Mouse (Mus musculus) CH12.LX (cell line): Measurements from ENCODE around the gene Ar. TPM values are rescaled to one million over a fixed set of nuclear protein-coding genes. Genes with fewer than 3 reads are reported as not detected.

Experiments
- DNase-seq: peaks from one replicate; pipeline ENCODE4 v3.0.0-alpha.2; 2013; ENCODE audit errors: extremely low read depth
- H3K27ac ChIP-seq: 2 replicates; pipeline ENCODE4 v1.5.1; 2012; ENCODE audit warnings: low read depth, mild to moderate bottlenecking, control low read depth, moderate library complexity; ENCODE audit not compliant: insufficient read depth
- H3K27me3 ChIP-seq: replicated peaks from 2 replicates; pipeline ENCODE3; 2012; ENCODE audit warnings: inconsistent platforms
- H3K36me3 ChIP-seq, 2 experiments: replicated peaks in 1 of 2; 2 replicates each; pipeline versions ENCODE3 to v1.6.1; 2012; ENCODE audit warnings: inconsistent platforms in 1 of 2, low read length in 1 of 2, mild to moderate bottlenecking in 1 of 2, mixed read lengths in 1 of 2, moderate library complexity in 1 of 2; ENCODE audit not compliant: control insufficient read depth in 1 of 2, insufficient read depth in 1 of 2
- H3K4me1 ChIP-seq, 2 experiments: 2 replicates each; pipeline ENCODE4 v1.6.1; 2012; ENCODE audit warnings: inconsistent platforms in 1 of 2, moderate library complexity in 1 of 2; ENCODE audit not compliant: insufficient read depth in 2 of 2, control insufficient read depth in 1 of 2
- H3K4me2 ChIP-seq: 2 replicates; pipeline ENCODE4 v1.6.1; 2012; ENCODE audit warnings: low read depth, mild to moderate bottlenecking, control low read depth; ENCODE audit not compliant: poor library complexity, insufficient read depth, severe bottlenecking
- H3K4me3 ChIP-seq, 3 experiments: fragments of 150-350 bp in 1 of 3; sonication (generic) in 1 of 3; replicated peaks in 1 of 3; 2 replicates each; pipeline versions ENCODE3 to v1.5.1; 2011 to 2012; ENCODE audit warnings: low read depth in 2 of 3, low read length in 2 of 3, mild to moderate bottlenecking in 2 of 3, moderate library complexity in 2 of 3, control low read depth in 1 of 3, improper control_type of control experiment in 1 of 3, inconsistent platforms in 1 of 3, mixed read lengths in 1 of 3; ENCODE audit not compliant: poor library complexity in 1 of 3
- H3K79me2 ChIP-seq: replicated peaks from 2 replicates; pipeline ENCODE4 v1.6.1; 2012; ENCODE audit warnings: mild to moderate bottlenecking, moderate library complexity; ENCODE audit not compliant: control insufficient read depth, poor library complexity, insufficient read depth, severe bottlenecking; ENCODE audit errors: extremely low read depth
- H3K9ac ChIP-seq: 2 replicates; pipeline ENCODE4 v1.6.1; 2012; ENCODE audit warnings: low read depth, mild to moderate bottlenecking, control low read depth, moderate library complexity; ENCODE audit not compliant: insufficient read depth
- H3K9me3 ChIP-seq: replicated peaks from 2 replicates; pipeline ENCODE3; 2012; ENCODE audit warnings: low read length, inconsistent platforms, mixed read lengths
- CHD1 ChIP-seq: IDR thresholded peaks from 2 replicates; pipeline ENCODE4 v1.6.1; 2012; ENCODE audit warnings: low read depth, low read length, improper control_type of control experiment, inconsistent platforms
- CHD2 ChIP-seq: IDR thresholded peaks from 2 replicates; pipeline ENCODE4 v1.6.1; 2011; ENCODE audit warnings: low read length, improper control_type of control experiment
- CTCF ChIP-seq, 2 experiments: IDR thresholded peaks in 1 of 2; conservative IDR thresholded peaks in 1 of 2; 2 replicates each; pipeline ENCODE4 v1.5.1; 2011 to 2012; ENCODE audit warnings: low read depth in 2 of 2, low read length in 2 of 2, improper control_type of control experiment in 1 of 2, inconsistent platforms in 1 of 2, mild to moderate bottlenecking in 1 of 2, moderate library complexity in 1 of 2
- EP300 ChIP-seq: IDR thresholded peaks from 2 replicates; pipeline ENCODE4 v1.6.1; 2011; ENCODE audit warnings: low read length, improper control_type of control experiment
- ETS1 ChIP-seq: conservative IDR thresholded peaks from 2 replicates; pipeline ENCODE4 v1.6.1; 2012; ENCODE audit warnings: low read depth, mild to moderate bottlenecking, inconsistent platforms, low read length, improper control_type of control experiment, moderate library complexity
- GABPA ChIP-seq: IDR thresholded peaks from 2 replicates; pipeline ENCODE4 v1.6.1; 2012; ENCODE audit warnings: low read depth, low read length, improper control_type of control experiment, inconsistent platforms; ENCODE audit not compliant: insufficient replicate concordance
- HCFC1 ChIP-seq: IDR thresholded peaks from 2 replicates; pipeline ENCODE4 v1.6.1; 2012; ENCODE audit warnings: low read depth, mild to moderate bottlenecking, inconsistent platforms, low read length, improper control_type of control experiment
- IRF4 ChIP-seq: IDR thresholded peaks from 2 replicates; pipeline ENCODE4 v1.6.1; 2014; ENCODE audit warnings: low read depth, mild to moderate bottlenecking, inconsistent platforms, low read length, improper control_type of control experiment
- JUN ChIP-seq: IDR thresholded peaks from 2 replicates; pipeline ENCODE4 v1.6.1; 2011; ENCODE audit warnings: low read depth, mild to moderate bottlenecking, low read length, improper control_type of control experiment, moderate library complexity; ENCODE audit not compliant: insufficient read depth
- JUND ChIP-seq: conservative IDR thresholded peaks from 2 replicates; pipeline ENCODE4 v1.6.1; 2011; ENCODE audit warnings: low read depth, low read length, improper control_type of control experiment
- MAX ChIP-seq: IDR thresholded peaks from 2 replicates; pipeline ENCODE4 v1.6.1; 2011; ENCODE audit warnings: low read length, improper control_type of control experiment
- MAZ ChIP-seq: IDR thresholded peaks from 2 replicates; pipeline ENCODE4 v1.6.1; 2012; ENCODE audit warnings: low read depth, mild to moderate bottlenecking, inconsistent platforms, low read length, improper control_type of control experiment, moderate library complexity
- MXI1 ChIP-seq: IDR thresholded peaks from 2 replicates; pipeline ENCODE4 v1.6.1; 2011; ENCODE audit warnings: mild to moderate bottlenecking, low read depth, low read length, improper control_type of control experiment
- MYC ChIP-seq: IDR thresholded peaks from 2 replicates; pipeline ENCODE4 v1.6.1; 2011; ENCODE audit warnings: low read depth, mild to moderate bottlenecking, improper control_type of control experiment, low read length
- PAX5 ChIP-seq: IDR thresholded peaks from 2 replicates; pipeline ENCODE4 v1.6.1; 2012; ENCODE audit warnings: low read length, inconsistent platforms, mixed read lengths
- POLR2AphosphoS2 ChIP-seq: IDR thresholded peaks from 2 replicates; pipeline ENCODE4 v1.6.1; 2011; ENCODE audit warnings: low read depth, low read length, improper control_type of control experiment
- RAD21 ChIP-seq: IDR thresholded peaks from 2 replicates; pipeline ENCODE4 v1.6.1; 2011; ENCODE audit warnings: low read depth, mild to moderate bottlenecking, low read length, improper control_type of control experiment, moderate library complexity
- SMC3 ChIP-seq: IDR thresholded peaks from 2 replicates; pipeline ENCODE4 v1.6.1; 2011; ENCODE audit warnings: low read depth, low read length, improper control_type of control experiment
- TCF12 ChIP-seq: IDR thresholded peaks from 2 replicates; pipeline ENCODE4 v1.6.1; 2014; ENCODE audit warnings: low read depth, mild to moderate bottlenecking, inconsistent platforms, low read length, improper control_type of control experiment
- USF1 ChIP-seq: IDR thresholded peaks from 2 replicates; pipeline ENCODE4 v1.6.1; 2014; ENCODE audit warnings: low read depth, mild to moderate bottlenecking, inconsistent platforms, low read length, improper control_type of control experiment
- USF2 ChIP-seq: conservative IDR thresholded peaks from 2 replicates; pipeline ENCODE4 v1.6.1; 2011; ENCODE audit warnings: low read depth, low read length, improper control_type of control experiment
- ZC3H11A ChIP-seq: IDR thresholded peaks from 2 replicates; pipeline ENCODE4 v1.6.1; 2012; ENCODE audit warnings: low read depth, mild to moderate bottlenecking, inconsistent platforms, low read length, improper control_type of control experiment
- ZNF384 ChIP-seq: IDR thresholded peaks from 2 replicates; pipeline ENCODE4 v1.6.1; 2012; ENCODE audit warnings: low read depth, low read length, improper control_type of control experiment, inconsistent platforms
- dilution Hi-C: fragments of 300-500 bp; cut with MboI; formaldehyde crosslinking; loops from 2 replicates; pipeline ENCODE4 v1.14.3; 2020; ENCODE audit warnings: low sequenced_read_pairs; ENCODE audit not compliant: extremely low pct_unique_long_range_greater_than_20kb, extremely low pct_ligation_motif_present
- in situ Hi-C: fragments of 300-500 bp; cut with MboI; formaldehyde crosslinking; loops from 3 replicates; pipeline ENCODE4 v1.14.3; 2019; ENCODE audit warnings: low sequenced_read_pairs, low pct_ligation_motif_present, low pct_unique_long_range_greater_than_20kb, mixed read lengths
- polyA plus RNA-seq: library from polyadenylated mRNA; unstranded; fragments of >175 nt; gene quantifications from 2 replicates; pipeline ENCODE4 v1.2.1, GENCODE M21; 2012; ENCODE audit warnings: low read depth; ENCODE audit not compliant: insufficient read length
- total RNA-seq, 2 experiments: library from RNA; depleted of rRNA; stranded (reverse); fragments of 300-350 nt in 1 of 2; fragments of >200 nt in 1 of 2; gene quantifications; 2 replicates each; pipeline ENCODE4 v1.2.3; 2012 to 2014

The Ar gene
- total and polyA plus RNA-seq, 3 experiments, result not detected

DNA sequence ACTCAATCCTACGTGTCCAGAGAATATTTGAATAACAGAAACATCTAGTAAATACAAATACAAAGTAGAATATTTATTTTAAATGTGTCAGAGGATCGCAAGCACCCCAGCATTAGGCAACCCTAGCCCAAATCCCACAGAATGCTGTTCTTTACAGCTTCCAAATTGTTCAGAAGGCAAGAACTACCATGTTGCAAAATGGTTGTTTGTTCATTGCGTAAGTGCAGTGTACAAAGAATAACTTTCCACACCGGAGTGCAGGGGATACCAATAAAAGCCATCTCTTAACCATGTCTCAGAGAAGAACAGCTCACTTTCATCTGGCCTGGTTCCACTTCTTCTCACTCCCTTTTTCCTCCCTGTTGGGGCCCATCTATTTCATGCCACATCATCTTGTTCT lies 90.4 kb downstream of the Ar start:
- no peak for DNase-seq
- in situ Hi-C loops, result no loop called here
- H3K79me2 ChIP-seq, result no peaks in the 10 kb centered on the region
- no peak overlapping the region for H3K9ac ChIP-seq
- H3K4me2 ChIP-seq, result no peak overlapping the region
- no peaks in the 10 kb centered on the region for H3K9me3 ChIP-seq
- no peaks in the 10 kb centered on the region for H3K36me3 ChIP-seq
- no peaks in the 10 kb centered on the region for H3K4me1 ChIP-seq
- H3K27me3 ChIP-seq, result no peaks in the 10 kb centered on the region
- H3K27ac ChIP-seq, result no peak overlapping the region
- dilution Hi-C loops, result no loop called here
- no peak for TF ChIP-seq IRF4
- no peak for TF ChIP-seq MAZ
- no peak for TF ChIP-seq HCFC1
- no peak for TF ChIP-seq CHD1
- no peak for TF ChIP-seq JUN
- TF ChIP-seq JUND, result no peak
- TF ChIP-seq EP300, result no peak
- no peak for TF ChIP-seq MYC
- TF ChIP-seq RAD21, result no peak
- no peak for TF ChIP-seq POLR2AphosphoS2
- TF ChIP-seq CHD2, result no peak
- TF ChIP-seq GABPA, result no peak
- no peak for TF ChIP-seq MXI1
- TF ChIP-seq ZC3H11A, result no peak
- TF ChIP-seq USF2, result no peak
- TF ChIP-seq MAX, result no peak
- H3K4me3 ChIP-seq, result no peak overlapping the region

GRCm38 (mm10) chrX:98245108-98245507 lies 96.5 kb downstream of the Ar start:
- Histone ChIP-seq H3K4me2 (no peak overlapping the region), H3K27me3 (no peaks in the 10 kb centered on the region), H3K4me3 (no peak overlapping the region), H3K27ac (no peak overlapping the region), H3K36me3 (no peaks in the 10 kb centered on the region), H3K9me3 (peaks cover 2% of the 10 kb centered on the region), H3K4me1 (no peaks in the 10 kb centered on the region), H3K9ac (no peak overlapping the region), H3K79me2 (no peaks in the 10 kb centered on the region)
- dilution Hi-C loops, result no loop called here
- no peak for DNase-seq
- in situ Hi-C loops, result no loop called here
- TF ChIP-seq SMC3 (no peak), MYC (no peak), MAZ (no peak), USF2 (no peak), TCF12 (no peak), ETS1 (no peak), USF1 (no peak), IRF4 (no peak), ZNF384 (no peak), CTCF (conservative IDR thresholded peaks at IDR 0.05 in 1 of 2, IDR thresholded peaks at IDR 0.05 in 1 of 2; ENCODE audit: low read depth in 2 of 2, low read length in 2 of 2) (no peak), ZC3H11A (no peak), PAX5 (no peak), CHD2 (no peak), JUND (no peak)
